Mouse (Mus musculus) lung, postnatal 10 days (tissue): ENCODE data around the gene Tmem26.

ENCODE experiments used
- DNase-seq: peaks from one replicate; pipeline ENCODE4 v3.0.0; 2021

The Tmem26 gene

DNA sequence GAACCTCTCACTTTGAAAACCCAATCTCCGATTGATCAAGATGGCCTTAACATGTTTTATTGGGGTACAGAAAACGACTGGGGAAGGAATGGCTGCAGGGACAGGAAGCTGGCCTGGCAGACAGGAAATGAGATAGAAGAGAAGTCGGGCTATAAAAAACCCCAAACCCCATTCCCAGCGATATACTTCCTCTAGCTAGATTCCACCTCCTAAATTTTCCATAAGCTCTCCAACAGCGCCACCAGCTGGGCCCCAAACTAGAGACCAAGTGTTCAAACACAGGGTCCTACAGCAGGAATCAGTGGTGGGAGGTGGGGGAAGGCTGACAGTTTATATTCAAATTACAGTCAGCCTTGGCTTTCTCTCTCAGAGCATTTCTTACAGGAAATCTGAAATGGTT lies 35.8 kb downstream of the Tmem26 start:
- peak; percentile 56 for DNase-seq

GRCm38 (mm10) chr10:68759789-68760188 lies 36.3 kb downstream of the Tmem26 start:
- no peak for DNase-seq

DNA sequence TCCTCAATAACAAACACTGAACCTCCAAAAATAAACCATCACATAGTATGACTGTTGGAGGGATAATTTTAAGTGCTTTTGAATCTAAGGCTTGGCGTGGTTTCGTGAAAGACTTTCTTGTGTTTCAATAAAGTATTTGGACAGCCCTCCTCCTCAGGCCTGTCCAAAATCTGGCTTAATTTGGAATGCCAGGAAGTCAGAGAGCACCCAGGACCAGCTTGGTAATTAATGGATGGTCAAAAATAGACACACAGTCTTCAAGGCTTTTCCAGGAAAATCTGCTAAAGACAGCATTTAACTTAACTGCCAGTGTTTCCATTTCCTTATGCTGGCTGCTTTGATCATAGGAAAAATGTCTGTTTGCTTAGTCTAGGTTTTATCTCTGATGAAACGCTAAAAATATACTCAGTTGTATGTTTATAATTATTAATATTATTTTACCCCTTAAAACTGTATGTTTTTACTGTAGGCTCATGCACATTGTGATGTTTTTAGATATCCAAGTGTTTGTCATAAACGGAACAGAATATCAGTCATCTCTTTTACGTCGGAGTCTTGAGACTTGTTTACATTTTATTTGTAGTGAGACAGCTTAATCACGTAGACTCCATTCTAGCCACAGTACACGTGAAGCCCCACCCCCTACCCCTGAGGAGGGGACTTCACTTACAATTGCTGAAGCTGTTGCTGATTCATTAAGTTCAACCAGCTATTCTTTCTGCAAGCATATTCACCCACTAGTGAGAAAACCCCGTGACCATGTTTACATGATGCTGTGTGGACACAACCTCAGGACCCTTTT lies 57.8 kb downstream of the Tmem26 start:
- DNase-seq = peak; percentile 24

DNA sequence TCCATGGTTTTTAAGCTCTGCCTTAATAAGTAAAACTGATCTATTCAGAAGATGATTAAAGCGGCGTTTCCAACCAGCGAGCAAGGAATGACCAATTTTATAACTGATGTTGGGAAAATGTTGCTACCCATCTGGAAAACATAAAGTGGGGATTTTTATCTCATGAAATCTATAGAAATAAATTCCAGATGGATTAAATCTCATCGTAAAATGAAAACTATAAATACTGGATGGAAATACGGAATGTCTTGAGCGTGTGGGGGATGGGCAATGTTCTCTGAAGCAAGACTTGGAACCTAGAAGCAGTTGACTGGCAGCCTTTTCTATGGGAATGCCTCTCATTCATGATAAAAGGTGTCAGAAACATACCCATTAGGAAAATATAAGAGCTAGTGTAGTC lies 59.3 kb downstream of the Tmem26 start:
- DNase-seq = no peak

GRCm38 (mm10) chr10:68783856-68784255 lies 60.4 kb downstream of the Tmem26 start:
- DNase-seq = no peak

DNA sequence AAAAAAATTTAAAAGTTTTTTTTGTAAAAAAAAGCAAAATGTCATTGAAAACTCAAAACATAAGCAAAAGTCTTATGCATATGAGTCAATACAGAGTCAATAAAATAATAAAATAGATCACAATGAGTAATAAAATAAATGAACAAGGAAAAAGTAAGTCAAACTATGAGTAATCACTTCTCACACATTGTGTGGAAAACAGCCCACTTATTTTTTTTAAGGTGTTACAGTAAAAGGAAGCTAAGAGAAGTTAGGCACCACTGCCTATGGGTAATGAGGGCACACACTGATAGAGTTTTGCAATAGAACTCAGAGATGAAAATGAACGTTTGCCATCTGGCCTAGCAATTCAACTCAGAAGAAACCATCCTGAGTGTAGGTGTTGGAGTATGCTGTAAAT lies 61.0 kb downstream of the Tmem26 start:
- DNase-seq = no peak

DNA sequence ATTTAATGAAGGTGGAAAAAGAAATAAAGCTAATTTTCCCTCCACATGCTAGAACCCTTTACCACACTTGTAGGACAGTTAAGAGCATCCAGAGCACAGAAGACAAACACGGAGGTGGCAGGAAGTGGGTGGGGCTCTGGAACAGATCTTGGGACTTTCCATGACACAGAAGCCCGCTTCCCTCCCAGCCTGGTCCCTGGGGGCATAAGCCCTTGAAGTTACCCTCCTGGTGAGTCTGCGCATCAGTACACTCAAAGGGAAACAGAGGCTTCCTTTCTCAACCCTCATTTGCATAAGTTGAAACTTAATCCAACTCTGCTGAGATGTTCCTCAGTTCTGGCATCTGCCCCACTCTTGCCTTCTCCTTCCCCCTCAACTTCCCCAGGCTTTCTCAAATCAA lies 72.0 kb downstream of the Tmem26 start:
- peak; percentile 76 for DNase-seq

- no peak for DNase-seq
These were observed 76.4 kb downstream of the Tmem26 start for GRCm38 (mm10) chr10:68799883-68800282.

DNA sequence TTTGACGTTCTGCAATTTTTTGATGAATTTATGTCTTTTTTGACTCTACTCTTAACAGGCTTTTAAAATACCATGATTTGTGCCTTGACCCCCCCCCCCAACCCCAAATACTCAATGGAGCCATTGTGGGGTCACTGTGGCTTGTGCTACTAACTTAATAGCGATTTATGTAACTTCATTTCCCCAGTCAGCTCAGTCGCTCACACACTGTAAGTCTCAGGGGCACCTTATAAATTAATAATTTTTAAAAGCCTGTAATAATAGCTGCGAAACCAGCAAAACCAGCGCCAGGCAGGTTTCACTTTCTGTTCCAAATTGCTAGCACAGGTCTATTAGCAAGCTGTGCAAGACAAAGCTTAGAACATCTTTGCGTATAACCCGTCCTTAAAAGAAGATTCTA lies 76.9 kb downstream of the Tmem26 start:
- DNase-seq = no peak

GRCm38 (mm10) chr10:68806328-68806727 lies 82.9 kb downstream of the Tmem26 start:
- DNase-seq = no peak

DNA sequence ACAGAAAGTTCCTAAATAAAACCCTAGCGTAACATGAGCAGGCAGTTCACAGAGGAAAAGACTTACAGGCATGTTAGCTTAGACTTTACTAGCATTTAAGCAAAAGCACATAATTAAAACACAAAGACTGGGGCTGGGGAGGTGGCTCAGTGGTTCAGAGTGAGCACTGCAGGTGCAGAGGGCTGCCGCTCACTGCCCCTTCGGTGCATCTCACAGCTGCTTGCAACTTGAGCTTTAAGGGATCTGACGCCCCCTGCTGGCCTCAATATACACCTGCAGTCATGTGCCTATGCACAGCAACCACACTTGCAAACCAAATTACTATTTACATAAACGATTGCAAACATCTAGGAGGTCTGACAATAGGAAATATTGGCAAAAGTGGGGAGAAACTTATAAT lies 87.5 kb downstream of the Tmem26 start:
- DNase-seq = no peak

- no peak for DNase-seq
These were observed 89.3 kb downstream of the Tmem26 start for GRCm38 (mm10) chr10:68812699-68813098.

DNA sequence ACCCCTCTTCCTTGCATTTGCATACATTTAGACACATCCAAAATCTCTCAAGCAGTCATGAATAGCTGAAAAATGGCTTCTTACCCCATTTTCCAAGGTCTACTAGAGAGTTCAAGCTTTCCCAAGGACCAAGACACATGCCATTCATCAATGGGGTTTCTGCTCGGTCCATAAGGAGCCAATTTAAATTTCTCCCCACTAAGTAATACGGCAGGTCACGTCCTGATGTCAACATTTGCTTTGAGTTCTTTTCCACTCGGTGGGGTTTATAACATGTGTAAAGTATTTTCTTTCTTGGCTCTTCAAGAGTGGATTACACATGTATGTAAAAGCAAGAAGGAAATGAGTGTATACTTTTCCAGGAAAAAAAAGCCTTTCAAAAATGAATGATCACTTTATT lies 93.8 kb downstream of the Tmem26 start:
- no peak for DNase-seq

DNA sequence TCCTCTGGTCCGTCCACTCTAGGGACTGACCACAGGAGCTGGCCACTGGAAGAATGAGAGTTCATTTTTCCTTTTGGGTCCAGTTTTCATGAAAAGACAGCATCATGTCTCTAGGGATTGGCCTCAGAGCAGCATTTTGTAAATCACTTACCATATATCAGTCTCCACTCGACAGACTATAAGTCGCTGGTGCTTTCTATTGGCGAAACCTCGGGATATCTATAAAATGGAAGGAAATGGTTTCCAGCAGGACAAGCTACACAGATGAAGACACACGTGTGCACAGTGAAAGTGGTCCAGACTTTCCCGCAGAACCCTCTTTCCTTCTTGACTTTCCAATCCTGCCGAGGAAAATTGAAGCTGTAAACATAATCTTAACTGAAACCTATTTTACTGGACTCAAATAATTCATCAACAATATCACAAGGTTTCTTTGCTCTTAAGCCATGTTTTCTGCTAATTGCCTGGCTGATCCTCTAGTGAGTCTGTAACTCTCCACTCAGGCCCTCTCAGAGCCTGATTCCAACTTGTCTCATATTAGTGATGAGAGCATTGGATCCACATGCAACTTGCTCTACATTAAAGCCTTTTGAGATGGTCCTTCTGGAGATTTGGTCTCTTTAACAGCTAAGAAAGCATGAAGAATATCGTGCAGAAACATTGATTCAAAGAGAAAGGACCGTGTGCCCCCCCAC lies 94.8 kb downstream of the Tmem26 start:
- no peak for DNase-seq

DNA sequence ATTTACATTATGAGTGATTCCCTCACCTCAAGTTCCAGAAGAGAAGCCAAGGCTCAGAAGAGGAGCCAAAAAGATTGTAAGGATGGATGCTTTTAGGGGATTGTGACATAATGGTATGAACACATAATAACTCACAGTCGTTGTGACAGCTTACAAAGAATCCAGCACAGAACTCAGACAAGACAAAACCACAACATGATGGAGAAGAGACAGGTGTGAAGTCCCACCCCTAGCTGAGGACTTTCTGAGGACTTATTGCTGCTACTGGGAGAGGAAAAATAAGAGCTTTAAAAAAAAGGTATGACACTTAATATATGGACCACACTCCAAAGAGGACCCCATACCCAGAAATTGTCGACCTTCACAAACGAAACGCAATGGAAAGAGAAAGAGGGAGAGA lies 101.1 kb downstream of the Tmem26 start:
- no peak for DNase-seq
